Mouse (Mus musculus) adipocyte (in vitro differentiated cells): ENCODE measurements around the gene Vmn1r41.
A peak's percentile ranks its signal among the peaks of the same experiment; 100 is the strongest.

Source experiments
- DNase-seq: peaks from one replicate; pipeline ENCODE4 v3.0.0-alpha.2; 2016; ENCODE audit warnings: low spot score

The Vmn1r41 gene

DNA sequence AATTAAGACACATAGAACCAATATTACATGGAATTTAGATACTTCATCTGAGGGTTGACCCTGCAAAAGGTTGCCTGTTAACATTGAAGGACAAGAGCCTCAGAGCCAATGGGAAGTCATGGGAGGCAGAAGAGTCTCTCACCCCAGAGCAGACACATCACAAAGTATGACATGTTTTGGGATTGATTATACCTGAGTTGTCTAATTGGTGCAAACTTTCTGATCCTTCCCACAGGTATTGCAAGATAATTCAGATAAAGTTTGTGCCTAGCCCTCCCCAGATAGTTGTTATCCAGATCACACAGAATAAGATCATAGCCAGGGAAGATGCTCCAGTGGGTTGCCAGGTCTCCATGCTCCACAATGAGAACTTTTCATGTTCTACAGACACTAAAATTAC, at the start of gene Vmn1r41:
Gene Vmn1r41, plus strand, starts transcription at position 301 of the 400 bp plus-strand sequence.
- DNase-seq = no peak

- peak; percentile 45 for DNase-seq
Observed at GRCm38 (mm10) chr6:89706624-89707023, 33.9 kb upstream of the Vmn1r41 start.

DNA sequence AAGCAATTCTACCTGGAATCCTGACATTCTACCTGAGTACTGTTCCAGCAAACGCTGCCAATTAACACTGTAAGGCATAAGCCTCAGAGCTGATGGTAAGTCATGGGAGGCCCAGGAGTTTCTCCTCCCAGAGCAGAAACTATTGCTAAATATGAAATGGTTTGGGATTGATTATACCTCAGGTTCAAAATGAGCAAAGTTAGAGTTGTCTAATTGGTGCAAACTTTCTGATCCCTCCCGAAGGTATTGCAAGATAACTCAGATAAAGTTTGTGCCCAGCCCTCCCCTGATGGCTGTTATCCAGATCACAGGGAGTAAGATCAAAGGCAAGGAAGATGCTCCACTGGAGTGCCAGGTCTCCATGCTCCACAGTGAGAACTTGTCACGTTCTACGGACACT, 33.3 kb upstream of the Vmn1r41 start, which contains the start of gene Vmn1r40:
Gene Vmn1r40, plus strand, starts transcription at position 301 of the 400 bp plus-strand sequence.
- no peak for DNase-seq

- DNase-seq = peak; percentile 24
Observed at GRCm38 (mm10) chr6:89718051-89718450, 22.5 kb upstream of the Vmn1r41 start.

- DNase-seq = peak; percentile 21
Observed at GRCm38 (mm10) chr6:89742811-89743210, 2.2 kb downstream of the Vmn1r41 start.

DNA sequence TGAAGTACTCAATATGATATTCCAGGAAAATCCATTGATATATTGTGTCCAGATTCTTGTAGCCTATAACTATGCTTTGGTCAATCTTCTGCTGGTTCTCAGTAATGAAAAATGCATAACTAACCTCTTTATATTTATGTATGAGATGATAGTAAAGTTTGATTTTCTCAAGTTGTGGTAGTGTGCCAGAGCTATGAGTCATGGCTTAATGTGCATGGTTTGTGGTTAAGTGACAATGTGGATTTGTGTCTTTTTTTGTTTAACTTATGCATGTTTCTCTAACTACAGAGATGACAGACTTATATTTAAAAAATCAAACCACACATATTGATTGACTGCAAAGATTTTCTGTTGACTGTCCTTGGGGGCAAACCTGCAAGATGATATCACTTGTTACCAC, 49.7 kb downstream of the Vmn1r41 start:
- DNase-seq = no peak
